Mouse (Mus musculus) midbrain, postnatal 0 days (tissue): Measurements from ENCODE around the gene Trappc3l. TPM values are rescaled to one million over a fixed set of nuclear protein-coding genes. Genes with fewer than 3 reads are reported as not detected.

ENCODE experiments used
- ATAC-seq: fragments of 200-750 bp; cut with Nextera tagmentation; 2 replicates; pipeline ENCODE4 v1.8.0; 2017; ENCODE audit warnings: moderate number of reproducible peaks, mild to moderate bottlenecking, moderate TSS enrichment, moderate library complexity; ENCODE audit not compliant: low FRiP score
- DNase-seq: peaks from one replicate; pipeline ENCODE4 v3.0.0-alpha.2; 2015; ENCODE audit warnings: low spot score
- H3K27ac ChIP-seq: fragments of 300-500 bp; sonication (generic); 2 replicates; pipeline ENCODE4 v1.5.1; 2014; ENCODE audit warnings: low read depth, mild to moderate bottlenecking, low read length, mixed read lengths
- H3K27me3 ChIP-seq: fragments of 300-500 bp; sonication (generic); 2 replicates; pipeline ENCODE4 v1.6.1; 2014; ENCODE audit warnings: low read length, control low read depth, mixed read lengths; ENCODE audit not compliant: insufficient read depth
- H3K36me3 ChIP-seq: fragments of 300-500 bp; sonication (generic); 2 replicates; pipeline ENCODE4 v1.6.1; 2014; ENCODE audit warnings: low read length, control low read depth, mixed read lengths; ENCODE audit not compliant: insufficient read depth
- H3K4me1 ChIP-seq: fragments of 300-500 bp; sonication (generic); 2 replicates; pipeline ENCODE4 v1.6.1; 2014; ENCODE audit warnings: mild to moderate bottlenecking, control low read depth, antibody characterized with exemption, low read length, mixed read lengths; ENCODE audit not compliant: insufficient read depth
- H3K4me2 ChIP-seq: fragments of 300-500 bp; sonication (generic); 2 replicates; pipeline ENCODE4 v1.6.1; 2014; ENCODE audit warnings: low read depth, mild to moderate bottlenecking, low read length, mixed read lengths; ENCODE audit not compliant: poor library complexity, severe bottlenecking
- H3K4me3 ChIP-seq: fragments of 300-500 bp; sonication (generic); 2 replicates; pipeline ENCODE4 v1.5.1; 2014; ENCODE audit warnings: low read depth, mild to moderate bottlenecking, low read length, moderate library complexity
- H3K9ac ChIP-seq: fragments of 300-500 bp; sonication (generic); replicated peaks from 2 replicates; pipeline ENCODE4 v1.6.1; 2014; ENCODE audit warnings: mild to moderate bottlenecking, low read length, moderate library complexity, mixed read lengths; ENCODE audit not compliant: poor library complexity, severe bottlenecking
- H3K9me3 ChIP-seq: fragments of 300-500 bp; sonication (generic); 2 replicates; pipeline ENCODE4 v1.6.1; 2016; ENCODE audit warnings: low read length, control low read depth
- CTCF ChIP-seq: IDR thresholded peaks from 2 replicates; pipeline ENCODE4 v1.5.1; 2016; ENCODE audit warnings: antibody characterized with exemption, mild to moderate bottlenecking
- WGBS: fragments of 180-500 bp; shearing (Covaris S2); extraction: QIAGEN DNeasy Blood & Tissue Kit; methylation state at CpG from one replicate; pipeline ENCODE4 v1.1.7; 2014; 5-methylcytosine and 5-hydroxymethylcytosine counted together
- polyA plus RNA-seq: library from polyadenylated mRNA; unstranded; fragments of >200 nt; fragmentation: Nextera tagmentation; extraction: Ambion mirVana; gene quantifications from 2 replicates; pipeline ENCODE4 v1.2.1, GENCODE M21; 2015
- total RNA-seq: library from RNA; depleted of rRNA; stranded (reverse); fragments of >200 nt; gene quantifications from 2 replicates; pipeline ENCODE4 v1.2.3, GENCODE M21; 2014

Trappc3l gene
- total and polyA plus RNA-seq, 2 experiments from 2014 or later, result not detected

GRCm38 (mm10) chr10:34019302-34020075, 17.9 kb upstream of the Trappc3l start, which contains the start of gene Rwdd1:
Rwdd1 (minus strand) TSS chr10:34019624.
- under 1% methylated on average over 79 of the region's 82 CpGs for WGBS
- Histone ChIP-seq H3K27ac (peak within 1 kb of the TSS; percentile 90), H3K36me3 (no peaks in the 10 kb centered on the region), H3K4me2 (peak within 1 kb of the TSS; percentile 76), H3K9me3 (no peaks in the 10 kb centered on the region), H3K4me1 (peaks cover 8% of the 10 kb centered on the region; the same call in 1 of the 2 replicates), H3K9ac (peak within 1 kb of the TSS; percentile 81), H3K4me3 (peak within 1 kb of the TSS; percentile 65), H3K27me3 (no peaks in the 10 kb centered on the region)
- DNase-seq (peak; percentile 98), ATAC-seq (peak; percentile 100)
- TF ChIP-seq CTCF, result peak; percentile 62

- WGBS, result 84% methylated on average over 5 of the region's 5 CpGs
- no peaks in the 10 kb centered on the region for H3K27me3 ChIP-seq
- no peak for TF ChIP-seq CTCF
- DNase-seq, result no peak
- no peaks in the 10 kb centered on the region for H3K36me3 ChIP-seq
- no peaks in the 10 kb centered on the region; the same call in 1 of the 2 replicates for H3K4me1 ChIP-seq
- H3K4me2 ChIP-seq, result no peak overlapping the region
- H3K4me3 ChIP-seq, result no peak overlapping the region
- no peak for ATAC-seq
- no peak overlapping the region for H3K9ac ChIP-seq
- no peaks in the 10 kb centered on the region for H3K9me3 ChIP-seq
- H3K27ac ChIP-seq, result no peak overlapping the region
These were observed 7.1 kb upstream of the Trappc3l start for GRCm38 (mm10) chr10:34030322-34030721.

- 20% methylated on average over 22 of the region's 22 CpGs for WGBS
- no peaks in the 10 kb centered on the region for H3K27me3 ChIP-seq
- H3K4me3 ChIP-seq, result peak overlapping the region; percentile 9
- DNase-seq, result peak; percentile 86
- H3K36me3 ChIP-seq, result no peaks in the 10 kb centered on the region
- TF ChIP-seq CTCF, result peak; percentile 83
- H3K4me1 ChIP-seq, result no peaks in the 10 kb centered on the region; the same call in 1 of the 2 replicates
- peak overlapping the region; percentile 39; the same call in 1 of the 2 replicates for H3K9ac ChIP-seq
- H3K4me2 ChIP-seq, result peak overlapping the region; percentile 46
- H3K27ac ChIP-seq, result no peak overlapping the region
- peak; percentile 80 for ATAC-seq
- no peaks in the 10 kb centered on the region for H3K9me3 ChIP-seq
These were observed 3.6 kb upstream of the Trappc3l start for GRCm38 (mm10) chr10:34033630-34034305.

GRCm38 (mm10) chr10:34036587-34036986, 810 bp upstream of the Trappc3l start:
- H3K27me3 ChIP-seq, result no peaks in the 10 kb centered on the region
- no peaks in the 10 kb centered on the region for H3K9me3 ChIP-seq
- DNase-seq (peak; percentile 75), ATAC-seq (peak; percentile 87)
- no peaks in the 10 kb centered on the region for H3K36me3 ChIP-seq
- H3K4me3 ChIP-seq, result no peak overlapping the region
- WGBS, result 18% methylated on average over 5 of the region's 5 CpGs
- peak; percentile 95 for TF ChIP-seq CTCF
- no peaks in the 10 kb centered on the region; the same call in 1 of the 2 replicates for H3K4me1 ChIP-seq
- no peak overlapping the region for H3K9ac ChIP-seq
- no peak overlapping the region for H3K27ac ChIP-seq
- no peak overlapping the region for H3K4me2 ChIP-seq

GRCm38 (mm10) chr10:34044210-34044609, 6.8 kb downstream of the Trappc3l start, which contains the start of gene Calhm4:
Calhm4 (minus strand) TSS chr10:34044310.
- ATAC-seq (no peak), DNase-seq (no peak)
- no peak for TF ChIP-seq CTCF
- H3K27me3 ChIP-seq, result no peaks in the 10 kb centered on the region
- H3K9me3 ChIP-seq, result no peaks in the 10 kb centered on the region
- H3K4me1 ChIP-seq, result no peaks in the 10 kb centered on the region
- 87% methylated on average over 5 of the region's 5 CpGs for WGBS
- H3K27ac ChIP-seq, result no peak within 1 kb of the TSS
- no peak within 1 kb of the TSS for H3K9ac ChIP-seq
- no peaks in the 10 kb centered on the region for H3K36me3 ChIP-seq
- no peak within 1 kb of the TSS for H3K4me3 ChIP-seq
- no peak within 1 kb of the TSS for H3K4me2 ChIP-seq

- no peak for TF ChIP-seq CTCF
- no peak for ATAC-seq
- H3K4me2 ChIP-seq, result no peak overlapping the region
These were observed 16.6 kb downstream of the Trappc3l start for GRCm38 (mm10) chr10:34053987-34054386.

More at GRCm38 (mm10) chr10:34053987-34054386, 16.6 kb downstream of the Trappc3l start:
- 89% methylated on average over 2 of the region's 2 CpGs for WGBS
- Histone ChIP-seq H3K4me3 (no peak overlapping the region), H3K27me3 (no peaks in the 10 kb centered on the region), H3K27ac (no peak overlapping the region), H3K9me3 (no peaks in the 10 kb centered on the region), H3K36me3 (no peaks in the 10 kb centered on the region), H3K9ac (no peak overlapping the region), H3K4me1 (no peaks in the 10 kb centered on the region)
- no peak for DNase-seq
